Mouse (Mus musculus): ENCODE data around the gene 4933427D14Rik. TPM values are rescaled to one million over a fixed set of nuclear protein-coding genes. Genes with fewer than 3 reads are reported as not detected.

The 4933427D14Rik gene
- polyA plus RNA-seq, 1 experiment from 2014 or later, result 2.9 TPM

- no peak overlapping the region for H3K4me2 ChIP-seq
- H3K27me3 ChIP-seq, result peaks cover 3% of the 10 kb centered on the region
- H3K4me1 ChIP-seq (replicated peaks), result no peaks in the 10 kb centered on the region
- H3K27ac ChIP-seq (replicated peaks), result no peak overlapping the region
- no peaks in the 10 kb centered on the region for H3K9me3 ChIP-seq (replicated peaks)
- no peak for ATAC-seq (ENCODE audit: insufficient read depth)
- H3K36me3 ChIP-seq (replicated peaks), result no peaks in the 10 kb centered on the region
- no peak overlapping the region for H3K9ac ChIP-seq
- 69% methylated on average over 10 of the region's 10 CpGs for WGBS (ENCODE audit: insufficient replicate concordance)
- H3K4me3 ChIP-seq (replicated peaks), result no peak overlapping the region
Observed at GRCm38 (mm10) chr11:72226020-72226791, 18.9 kb upstream of the 4933427D14Rik start.

GRCm38 (mm10) chr11:72224865-72225264 lies 17.6 kb upstream of the 4933427D14Rik start:
- Histone ChIP-seq H3K27ac (replicated peaks) (no peak overlapping the region), H3K4me2 (no peak overlapping the region), H3K9ac (no peak overlapping the region), H3K9me3 (replicated peaks) (no peaks in the 10 kb centered on the region), H3K36me3 (replicated peaks) (no peaks in the 10 kb centered on the region), H3K4me3 (replicated peaks) (no peak overlapping the region), H3K27me3 (peaks cover under 1% of the 10 kb centered on the region; the same call in 1 of the 2 replicates), H3K4me1 (replicated peaks) (no peaks in the 10 kb centered on the region)
- WGBS (ENCODE audit: insufficient replicate concordance), result 9% methylated on average over 5 of the region's 5 CpGs
- ATAC-seq (ENCODE audit: insufficient read depth), result no peak

DNA sequence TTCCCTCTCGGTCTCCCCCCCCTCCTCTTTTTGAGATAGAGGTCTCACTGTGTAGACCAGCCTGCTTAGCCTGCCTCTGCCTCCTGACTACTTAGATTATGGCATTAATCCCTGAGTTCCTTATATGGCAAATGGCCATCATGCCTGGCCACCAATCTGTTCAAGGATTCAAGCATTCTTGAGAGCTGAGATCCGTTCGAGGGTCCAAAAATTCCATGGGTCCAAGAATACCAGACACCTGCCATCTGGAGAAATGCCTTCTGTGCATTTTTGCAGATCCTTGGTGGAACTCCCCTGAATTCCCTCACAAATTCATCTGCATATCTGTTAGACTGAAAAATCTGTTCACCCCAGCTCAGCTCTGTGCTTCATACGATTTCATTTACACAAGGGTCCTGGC lies 16.2 kb upstream of the 4933427D14Rik start:
- WGBS (ENCODE audit: insufficient replicate concordance), result 65% methylated on average over 4 of the region's 4 CpGs
- Histone ChIP-seq H3K4me1 (replicated peaks) (no peaks in the 10 kb centered on the region), H3K36me3 (replicated peaks) (no peaks in the 10 kb centered on the region), H3K4me3 (replicated peaks) (no peak overlapping the region), H3K27me3 (no peaks in the 10 kb centered on the region; the same call in 1 of the 2 replicates), H3K9ac (no peak overlapping the region), H3K4me2 (no peak overlapping the region), H3K9me3 (replicated peaks) (no peaks in the 10 kb centered on the region), H3K27ac (replicated peaks) (no peak overlapping the region)
- no peak for ATAC-seq (ENCODE audit: insufficient read depth)

DNA sequence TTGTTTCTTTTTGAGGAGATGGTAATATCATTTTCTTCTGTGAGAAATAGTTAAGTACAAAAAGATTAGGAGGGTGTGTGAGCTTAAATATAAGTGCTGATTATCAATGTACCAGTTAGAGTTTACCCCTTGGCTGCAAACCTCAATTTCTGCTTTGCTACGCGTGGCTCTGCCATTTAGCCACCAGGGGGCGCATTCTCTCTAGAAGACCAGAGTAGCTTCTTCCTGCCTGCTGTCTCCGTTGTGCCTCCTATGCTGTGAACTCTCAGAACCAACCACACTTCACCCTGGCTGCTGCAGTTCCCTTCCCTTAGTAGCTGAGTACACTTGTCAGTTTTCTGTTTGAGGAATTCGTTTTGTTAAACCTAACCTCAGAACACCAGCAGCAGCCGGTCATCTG lies 14.0 kb upstream of the 4933427D14Rik start:
- Histone ChIP-seq H3K4me2 (no peak overlapping the region), H3K4me3 (replicated peaks) (no peak overlapping the region), H3K4me1 (replicated peaks) (peaks cover 2% of the 10 kb centered on the region), H3K36me3 (replicated peaks) (no peaks in the 10 kb centered on the region), H3K9me3 (replicated peaks) (no peaks in the 10 kb centered on the region), H3K9ac (no peak overlapping the region), H3K27ac (replicated peaks) (no peak overlapping the region), H3K27me3 (no peaks in the 10 kb centered on the region; the same call in 1 of the 2 replicates)
- ATAC-seq (ENCODE audit: insufficient read depth), result no peak
- 15% methylated on average over 6 of the region's 6 CpGs for WGBS (ENCODE audit: insufficient replicate concordance)

DNA sequence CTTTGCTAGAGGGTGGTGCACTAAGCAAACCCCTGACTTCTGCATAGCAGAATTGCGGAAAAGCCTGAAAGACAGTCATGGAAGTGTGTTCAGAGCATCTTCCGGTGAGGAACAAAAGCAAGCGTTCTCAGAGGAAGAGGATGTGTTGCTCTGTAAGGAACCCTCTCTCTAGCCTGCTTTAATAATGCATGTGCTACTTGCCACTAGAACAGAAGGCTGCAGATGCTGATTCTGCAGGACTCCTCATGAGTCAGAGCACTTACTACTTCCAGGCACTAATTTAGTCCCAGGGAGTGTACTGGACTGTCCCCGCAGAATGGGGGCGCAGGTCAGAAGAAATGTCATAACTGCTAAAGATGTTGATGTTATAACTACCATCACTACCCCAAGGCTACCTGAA lies 9.9 kb upstream of the 4933427D14Rik start:
- WGBS (ENCODE audit: insufficient replicate concordance), result 67% methylated on average over 5 of the region's 5 CpGs
- Histone ChIP-seq H3K4me1 (replicated peaks) (peaks cover 22% of the 10 kb centered on the region), H3K36me3 (replicated peaks) (0 out of 2 replicates have a peak, but pooled peaks cover 3% of the 10 kb centered on the region), H3K9ac (no peak overlapping the region), H3K27me3 (no peaks in the 10 kb centered on the region), H3K9me3 (replicated peaks) (no peaks in the 10 kb centered on the region), H3K4me3 (replicated peaks) (no peak overlapping the region), H3K4me2 (no peak overlapping the region), H3K27ac (replicated peaks) (no peak overlapping the region)
- ATAC-seq (ENCODE audit: insufficient read depth), result no peak

DNA sequence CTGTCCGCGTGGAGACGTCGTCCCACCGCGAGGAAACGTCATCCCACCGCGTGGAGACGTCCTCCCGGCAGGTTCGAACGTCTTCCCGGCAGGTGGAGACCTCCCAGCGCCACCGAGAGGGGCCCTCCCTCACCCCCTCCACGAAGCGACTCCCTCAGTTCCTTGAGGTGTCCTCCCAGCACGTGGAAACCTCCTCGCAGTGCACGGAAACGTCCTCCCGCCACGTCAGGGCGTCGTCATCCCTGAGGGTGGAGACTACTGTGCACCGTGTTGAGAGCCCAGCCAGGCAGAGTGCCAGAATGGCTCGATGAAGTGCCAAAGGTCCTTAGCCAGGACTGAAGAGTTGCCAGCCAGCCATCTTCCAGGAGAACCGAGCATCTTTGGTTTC lies 8.1 kb upstream of the 4933427D14Rik start, which contains the start of gene Med31:
TSS of gene Med31 (minus strand) at position 183 of the 388 bp plus-strand sequence.
- peak within 1 kb of the TSS; percentile 99 for H3K4me2 ChIP-seq
- 4% methylated on average over 29 of the region's 29 CpGs for whole genome bisulfite sequencing (ENCODE audit: insufficient replicate concordance)

DNA sequence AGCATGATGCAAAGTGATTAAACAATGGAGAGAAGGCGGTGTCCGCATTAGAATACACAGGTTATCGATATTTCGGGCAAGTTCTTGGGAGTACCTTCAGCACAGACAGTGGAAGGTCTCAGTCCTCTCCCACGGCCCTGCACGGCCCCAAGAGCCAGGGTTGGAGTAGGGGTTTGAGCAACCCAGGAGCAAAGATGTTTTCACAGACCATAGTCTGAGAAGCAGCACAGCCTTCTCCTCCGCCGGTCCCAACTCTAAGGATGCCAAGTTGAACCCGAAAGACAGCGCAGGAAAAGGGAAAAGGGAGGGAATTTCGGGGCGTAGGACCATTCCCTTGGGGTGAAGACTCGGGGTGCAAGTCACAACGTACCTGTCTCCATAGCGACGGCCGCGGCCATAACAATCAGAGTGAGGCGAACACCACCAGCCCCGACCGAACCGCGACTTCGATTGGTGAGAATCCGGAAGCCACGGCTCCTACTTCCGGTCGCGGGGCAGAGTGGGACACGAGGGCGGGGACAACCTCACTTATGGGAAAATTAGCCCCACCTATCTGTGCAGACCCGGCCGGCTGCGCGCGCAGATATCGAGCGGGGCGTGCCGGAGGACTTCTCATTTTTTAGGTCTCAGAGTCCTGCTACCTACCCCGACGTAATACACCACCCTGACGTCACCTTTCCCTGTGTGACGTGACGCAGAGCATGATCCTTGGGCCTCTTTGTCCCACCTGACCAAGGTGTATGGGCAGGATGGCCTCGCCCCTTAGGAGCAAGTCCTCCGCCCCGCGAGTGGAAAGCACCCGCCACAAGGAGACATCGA lies 7.5 kb upstream of the 4933427D14Rik start:
- 1% methylated on average over 51 of the region's 51 CpGs for WGBS (ENCODE audit: insufficient replicate concordance)
- ATAC-seq (ENCODE audit: insufficient read depth), result peak; percentile 92

More for the DNA sequence above, 8.1 kb upstream of the 4933427D14Rik start, which contains the start of gene Med31:
- H3K27me3 ChIP-seq, result no peaks in the 10 kb centered on the region
- H3K9me3 ChIP-seq (replicated peaks), result no peaks in the 10 kb centered on the region
- peak within 1 kb of the TSS; percentile 76 for H3K4me3 ChIP-seq (replicated peaks)
- peaks cover 22% of the 10 kb centered on the region for H3K4me1 ChIP-seq (replicated peaks)
- peak; percentile 78 for ATAC-seq (ENCODE audit: insufficient read depth)
- H3K9ac ChIP-seq, result peak within 1 kb of the TSS; percentile 65
- peak within 1 kb of the TSS; percentile 75 for H3K27ac ChIP-seq (replicated peaks)
- H3K36me3 ChIP-seq (replicated peaks), result peaks cover 18% of the 10 kb centered on the region

DNA sequence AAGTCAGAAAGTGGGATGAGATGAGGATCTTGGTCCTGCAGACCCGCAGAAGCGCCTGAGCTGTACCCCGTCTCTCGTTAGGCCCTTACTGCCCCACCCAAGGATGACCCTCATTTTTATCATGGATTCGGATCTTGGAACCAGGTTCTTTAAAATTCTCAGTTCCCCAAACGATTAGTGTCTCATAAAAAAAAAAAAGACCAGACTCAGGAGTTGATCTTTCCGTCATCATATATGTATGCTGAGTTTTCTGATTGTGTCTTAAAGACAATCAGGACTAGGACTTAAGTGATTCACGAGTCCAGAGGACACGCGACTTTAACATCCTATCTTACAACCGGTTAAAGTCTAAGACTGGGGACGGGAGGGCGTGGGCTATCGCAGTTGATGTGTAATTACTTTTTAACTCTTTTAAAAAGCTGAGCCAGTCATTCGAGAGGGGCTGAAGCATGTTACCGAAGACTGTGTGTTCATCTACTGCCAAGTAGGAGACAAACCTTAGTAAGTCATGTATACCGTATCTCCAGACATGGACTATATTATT lies 647 bp upstream of the 4933427D14Rik start:
- ATAC-seq (ENCODE audit: insufficient read depth), result no peak
- Histone ChIP-seq H3K9ac (peak overlapping the region; percentile 78), H3K36me3 (replicated peaks) (peaks cover 31% of the 10 kb centered on the region), H3K4me3 (replicated peaks) (peak overlapping the region; percentile 80), H3K9me3 (replicated peaks) (no peaks in the 10 kb centered on the region), H3K4me2 (peak overlapping the region; percentile 94), H3K4me1 (replicated peaks) (peaks cover 27% of the 10 kb centered on the region), H3K27ac (replicated peaks) (peak overlapping the region; percentile 58), H3K27me3 (no peaks in the 10 kb centered on the region)
- 8% methylated on average over 17 of the region's 17 CpGs for WGBS (ENCODE audit: insufficient replicate concordance)

More for the DNA sequence above, 7.5 kb upstream of the 4933427D14Rik start:
- peak overlapping the region; percentile 99 for H3K4me2 ChIP-seq
- no peaks in the 10 kb centered on the region for H3K27me3 ChIP-seq
- peak overlapping the region; percentile 76 for H3K4me3 ChIP-seq (replicated peaks)
- H3K9me3 ChIP-seq (replicated peaks), result no peaks in the 10 kb centered on the region
- peaks cover 24% of the 10 kb centered on the region for H3K36me3 ChIP-seq (replicated peaks)
- peaks cover 22% of the 10 kb centered on the region for H3K4me1 ChIP-seq (replicated peaks)
- peak overlapping the region; percentile 75 for H3K27ac ChIP-seq (replicated peaks)
- H3K9ac ChIP-seq, result peak overlapping the region; percentile 65

DNA sequence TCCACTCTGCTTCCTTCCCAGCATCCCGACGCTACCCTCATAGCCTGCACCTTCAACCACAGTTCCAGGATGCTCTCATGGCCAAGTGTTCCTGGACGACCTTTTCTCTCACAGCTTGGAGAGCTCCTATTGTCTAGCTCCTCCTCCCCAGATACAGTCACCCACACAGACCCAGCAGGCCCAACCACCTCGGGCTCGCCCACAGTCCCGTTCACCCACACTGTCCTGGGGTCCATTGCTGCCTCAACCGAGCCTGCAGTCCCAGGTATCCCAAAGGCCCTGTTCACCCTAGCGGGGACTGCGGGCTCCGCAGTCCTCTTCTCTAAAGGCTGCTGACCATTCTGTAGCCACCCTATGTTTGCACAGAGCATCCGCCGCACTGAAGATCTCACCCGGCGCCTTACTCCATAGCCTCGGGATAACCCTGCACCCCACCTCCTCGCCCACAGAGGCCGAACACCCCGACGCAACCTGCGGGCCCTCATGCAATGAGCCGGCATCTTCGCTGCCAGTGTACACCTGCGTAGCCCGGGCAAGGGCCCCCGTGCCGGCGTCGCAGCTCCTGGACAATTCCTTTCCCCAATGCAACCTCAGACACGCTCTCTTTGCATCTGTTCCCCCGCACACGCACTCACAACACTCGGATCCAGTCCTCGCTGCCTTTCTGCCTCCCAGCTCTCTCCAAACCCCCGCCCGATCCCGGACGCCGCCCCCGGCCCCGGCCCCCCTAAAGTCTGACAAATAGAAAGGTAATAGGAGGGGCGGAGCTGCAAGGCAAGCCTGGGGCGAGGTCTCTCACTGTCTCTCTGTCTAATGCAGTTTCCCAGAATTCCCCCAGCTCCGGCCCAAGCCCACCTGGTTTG lies 687 bp downstream of the 4933427D14Rik start, which contains the start of gene Gm43951:
TSS of gene Gm43951 (minus strand) at position 500 of the 863 bp plus-strand sequence.
- no peaks in the 10 kb centered on the region for H3K27me3 ChIP-seq
- ATAC-seq (ENCODE audit: insufficient read depth), result peak; percentile 16
- peak within 1 kb of the TSS; percentile 80 for H3K4me3 ChIP-seq (replicated peaks)
- no peaks in the 10 kb centered on the region for H3K9me3 ChIP-seq (replicated peaks)
- H3K4me1 ChIP-seq (replicated peaks), result peaks cover 27% of the 10 kb centered on the region
- peak within 1 kb of the TSS; percentile 58 for H3K27ac ChIP-seq (replicated peaks)
- 1% methylated on average over 43 of the region's 43 CpGs for WGBS (ENCODE audit: insufficient replicate concordance)
- peaks cover 23% of the 10 kb centered on the region for H3K36me3 ChIP-seq (replicated peaks)
- H3K9ac ChIP-seq, result peak within 1 kb of the TSS; percentile 78
- H3K4me2 ChIP-seq, result peak within 1 kb of the TSS; percentile 94

DNA sequence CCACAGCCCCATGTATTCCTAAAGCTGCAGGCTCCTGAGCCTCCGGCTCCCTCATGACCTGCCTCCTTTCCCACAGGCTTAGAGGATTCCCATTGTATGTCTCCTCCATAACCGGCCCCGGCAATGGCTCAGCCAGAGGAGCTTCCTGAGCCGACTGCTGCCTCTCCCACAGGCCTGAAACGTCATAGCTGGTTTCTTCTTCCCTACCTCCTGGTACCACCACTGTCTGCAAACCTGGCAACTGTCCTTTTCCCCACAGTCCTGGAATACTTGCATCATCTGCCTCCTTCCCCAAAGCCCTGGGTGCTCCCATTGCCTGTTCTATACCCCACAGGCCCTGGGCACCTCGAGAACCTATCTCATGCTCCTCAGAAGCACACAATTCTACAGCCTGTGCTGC lies 2.0 kb downstream of the 4933427D14Rik start:
- no peak overlapping the region for H3K4me3 ChIP-seq (replicated peaks)
- WGBS (ENCODE audit: insufficient replicate concordance), result 73% methylated on average over 6 of the region's 6 CpGs
- ATAC-seq (ENCODE audit: insufficient read depth), result no peak
- no peak overlapping the region for H3K27ac ChIP-seq (replicated peaks)
- peaks cover 27% of the 10 kb centered on the region for H3K4me1 ChIP-seq (replicated peaks)
- H3K27me3 ChIP-seq, result no peaks in the 10 kb centered on the region
- peaks cover 11% of the 10 kb centered on the region; the same call in 1 of the 2 replicates for H3K36me3 ChIP-seq (replicated peaks)
- no peak overlapping the region for H3K9ac ChIP-seq
- no peaks in the 10 kb centered on the region for H3K9me3 ChIP-seq (replicated peaks)
- no peak overlapping the region for H3K4me2 ChIP-seq

Measured in liver, embryonic 15.5 days (tissue).